9 mouse cellular contexts compared by ENCODE assay signal in the genomic region with DNA sequence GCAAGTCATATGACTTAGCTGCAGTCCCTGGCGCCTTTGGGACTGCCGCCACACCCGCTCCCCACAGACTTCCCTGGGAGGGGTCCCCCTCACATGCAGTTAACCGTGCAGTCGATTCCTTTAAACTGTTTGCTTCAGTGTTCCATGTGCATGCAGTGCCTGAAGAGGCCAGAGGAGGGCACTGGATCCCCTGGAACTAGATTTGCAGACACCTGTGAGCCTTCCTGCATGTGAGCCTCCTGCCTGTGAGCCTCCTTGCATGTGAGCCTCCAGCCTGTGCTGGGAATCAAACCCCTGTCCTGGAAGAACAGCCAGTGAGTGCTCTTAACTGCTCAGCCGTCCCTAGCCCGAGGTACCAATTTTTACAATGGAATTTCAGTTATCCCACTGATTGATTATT. TPM values are rescaled to one million over a fixed set of nuclear protein-coding genes. Genes with fewer than 3 reads are reported as not detected.
DNase-seq lines count a peak whose midpoint lies in the region; ATAC-seq and TF ChIP-seq lines count a peak whose summit lies in the region.
"Had no signal": no experiment of that assay in that cellular context is flagged by ENCODE, and none has a peak within 500 bp of the region (broad histone marks: within the 10 kb centered on the region; RNA-seq: fewer than 3 reads in every experiment).

No protein-coding gene starts in this region.

- no peak overlapping the region for H3K27ac ChIP-seq in forebrain, postnatal 0 days (ENCODE audit: low read depth, low read length)
- H3K27ac ChIP-seq in forebrain, embryonic 15.5 days (replicated peaks) = no peak overlapping the region
- H3K27ac ChIP-seq: lung, embryonic 15.5 days had no signal

- no peak overlapping the region for H3K4me3 ChIP-seq in forebrain, postnatal 0 days (ENCODE audit: low read depth, low read length)
- H3K4me3 ChIP-seq in forebrain, embryonic 15.5 days = no peak overlapping the region
- H3K4me3 ChIP-seq in lung, adult 2 months (replicated peaks; ENCODE audit: extremely low read depth, low read depth, low read length) = no peak overlapping the region
- H3K4me3 ChIP-seq: lung, embryonic 15.5 days had no signal

- DNase-seq in forebrain, postnatal 0 days = no peak
- DNase-seq in lung, adult 2 months = no peak
- DNase-seq in lung, postnatal 10 days = no peak
- DNase-seq in brain, adult 2 months (ENCODE audit: low read depth, low spot score) = peak; percentile 73
- peak; percentile 16 for DNase-seq in retina, embryonic 14.5 days (ENCODE audit: low spot score)
- no peak for DNase-seq in layer of hippocampus, adult 8-10 months (ENCODE audit: low spot score in 2 of 2)
- DNase-seq in cerebellum, postnatal 36 days = no peak

- TF ChIP-seq POLR2A in lung, adult 2 months (IDR thresholded peaks at IDR 0.05; ENCODE audit: borderline replicate concordance, extremely low read depth, low read depth, low read length) = no peak

- TF ChIP-seq CTCF in forebrain, postnatal 0 days (IDR thresholded peaks at IDR 0.05; ENCODE audit: low read depth) = peak; percentile 74
- TF ChIP-seq CTCF in lung, adult 2 months (IDR thresholded peaks at IDR 0.05; ENCODE audit: insufficient read depth, low read length) = peak; percentile 76

- ATAC-seq in forebrain, postnatal 0 days = no peak
- no peak for ATAC-seq in forebrain, embryonic 15.5 days (replicated peaks)

- H3K4me1 ChIP-seq in forebrain, postnatal 0 days (ENCODE audit: insufficient read depth) = 0 out of 2 replicates have a peak, but pooled peaks cover 5% of the 10 kb centered on the region
- H3K4me1 ChIP-seq in forebrain, embryonic 15.5 days = 0 out of 2 replicates have a peak, but pooled peaks cover 4% of the 10 kb centered on the region
- peaks cover 3% of the 10 kb centered on the region; the same call in 1 of the 2 replicates for H3K4me1 ChIP-seq in lung, adult 2 months (ENCODE audit: control insufficient read depth, insufficient read depth, low read length)

- H3K36me3 ChIP-seq in forebrain, postnatal 0 days (ENCODE audit: insufficient read depth) = peaks cover 6% of the 10 kb centered on the region
- H3K36me3 ChIP-seq in forebrain, embryonic 15.5 days = peaks cover 6% of the 10 kb centered on the region

- H3K27me3 ChIP-seq in forebrain, postnatal 0 days (ENCODE audit: insufficient read depth, low read length) = no peaks in the 10 kb centered on the region
- no peaks in the 10 kb centered on the region for H3K27me3 ChIP-seq in forebrain, embryonic 15.5 days
- H3K27me3 ChIP-seq: lung, embryonic 15.5 days had no signal

- no peak overlapping the region for H3K9ac ChIP-seq in forebrain, postnatal 0 days
- no peak overlapping the region for H3K9ac ChIP-seq in forebrain, embryonic 15.5 days (replicated peaks)
- H3K9ac ChIP-seq: lung, embryonic 15.5 days had no signal

- H3K4me2 ChIP-seq in forebrain, postnatal 0 days (ENCODE audit: low read depth) = no peak overlapping the region
- no peak overlapping the region for H3K4me2 ChIP-seq in forebrain, embryonic 15.5 days (replicated peaks)
- H3K4me2 ChIP-seq: lung, embryonic 15.5 days had no signal

- H3K9me3 ChIP-seq in forebrain, postnatal 0 days (ENCODE audit: low read length) = no peaks in the 10 kb centered on the region
- H3K9me3 ChIP-seq in forebrain, embryonic 15.5 days = no peaks in the 10 kb centered on the region
- H3K9me3 ChIP-seq: lung, embryonic 15.5 days had no signal

- WGBS in forebrain, postnatal 0 days = 84% methylated on average over 7 of the region's 7 CpGs
- 89% methylated on average over 7 of the region's 7 CpGs for WGBS in forebrain, embryonic 15.5 days
- 75% methylated on average over 7 of the region's 7 CpGs for WGBS in lung, adult 2 months

RNA-seq across cellular contexts. Expression of gene Gm17660, which starts 8.7 kb away (rescaled TPM):
- not detected in 2 replicates for total RNA-seq in forebrain, postnatal 0 days (2014; rRNA removed)
- 0.52 and 1.1 TPM in 2 replicates for polyA plus RNA-seq in forebrain, postnatal 0 days (2015; fragmentation: Nextera tagmentation; extraction: Ambion mirVana)
- polyA plus RNA-seq in forebrain, embryonic 15.5 days (2015; fragmentation: Nextera tagmentation; extraction: Ambion mirVana) = 0.47 TPM in 1 of 2 replicates, not detected in the other
- not detected in 2 replicates for polyA plus RNA-seq in lung, adult 2 months (2012; rRNA removed)
- under 1 TPM in 1 of 4 experiments, not detected in 3; 0.80 TPM for total RNA-seq in layer of hippocampus, adult 8-10 months (2022)

RNA-seq across cellular contexts. Expression of gene Nudt9, which starts 22.6 kb away (rescaled TPM):
- 50.3 and 55.3 TPM in 2 replicates for total RNA-seq in forebrain, postnatal 0 days (2014; rRNA removed)
- 72.4 and 73.8 TPM in 2 replicates for polyA plus RNA-seq in forebrain, postnatal 0 days (2015; fragmentation: Nextera tagmentation; extraction: Ambion mirVana)
- 56.6 and 61.3 TPM in 2 replicates for polyA plus RNA-seq in forebrain, embryonic 15.5 days (2015; fragmentation: Nextera tagmentation; extraction: Ambion mirVana)
- 51.1 and 61.6 TPM in 2 replicates for polyA plus RNA-seq in lung, adult 2 months (2012; rRNA removed)
- 10 to 100 TPM; 64.8 to 79.1 (median 69.7) TPM for total RNA-seq in layer of hippocampus, adult 8-10 months (2022)

RNA-seq across cellular contexts. Expression of gene Sparcl1, which starts 44.8 kb away (rescaled TPM):
- total RNA-seq in forebrain, postnatal 0 days (2014; rRNA removed) = 342 and 344 TPM in 2 replicates
- 239 and 282 TPM in 2 replicates for polyA plus RNA-seq in forebrain, postnatal 0 days (2015; fragmentation: Nextera tagmentation; extraction: Ambion mirVana)
- 84.2 and 92.8 TPM in 2 replicates for polyA plus RNA-seq in forebrain, embryonic 15.5 days (2015; fragmentation: Nextera tagmentation; extraction: Ambion mirVana)
- 214 and 298 TPM in 2 replicates for polyA plus RNA-seq in lung, adult 2 months (2012; rRNA removed)
- total RNA-seq in layer of hippocampus, adult 8-10 months (2022) = 1,000 to 10,000 TPM; 1,478 to 1,666 (median 1,550) TPM

RNA-seq across cellular contexts. Expression of gene Hsd17b11, which starts 47.0 kb away (rescaled TPM):
- total RNA-seq in forebrain, postnatal 0 days (2014; rRNA removed) = 10.9 and 15.8 TPM in 2 replicates
- polyA plus RNA-seq in forebrain, postnatal 0 days (2015; fragmentation: Nextera tagmentation; extraction: Ambion mirVana) = 3.2 and 4.6 TPM in 2 replicates
- polyA plus RNA-seq in forebrain, embryonic 15.5 days (2015; fragmentation: Nextera tagmentation; extraction: Ambion mirVana) = 1.1 and 1.8 TPM in 2 replicates
- 39.8 and 53.1 TPM in 2 replicates for polyA plus RNA-seq in lung, adult 2 months (2012; rRNA removed)
- total RNA-seq in layer of hippocampus, adult 8-10 months (2022) = 10 to 100 TPM; 51.2 to 60.3 (median 54.6) TPM

Comparison
In these comparisons a context has a peak if more than half of its experiments do, and no peak if none do; other contexts are left out.
1. DNase-seq: peak in brain, adult 2 months (single experiment) and retina, embryonic 14.5 days (single experiment); none in forebrain, postnatal 0 days (single experiment), lung, adult 2 months (single experiment), lung, postnatal 10 days (single experiment), layer of hippocampus, adult 8-10 months (0 of 2) and cerebellum, postnatal 36 days (0 of 2).